Mouse (Mus musculus) liver, postnatal 0 days (tissue): ENCODE data around the gene Chchd4.

Experiments used
- CTCF ChIP-seq: sonication (generic); IDR thresholded peaks from 2 replicates; pipeline ENCODE4 v1.5.1; 2016; ENCODE audit warnings: antibody characterized with exemption, low read depth
- EP300 ChIP-seq: IDR thresholded peaks from 2 replicates; pipeline ENCODE4 v1.6.1; 2016; ENCODE audit warnings: antibody characterized with exemption, low read depth, mild to moderate bottlenecking

GRCm38 (mm10) chr6:91474441-91475190, 1.3 kb upstream of the Chchd4 start:
- TF ChIP-seq CTCF: no peak
- TF ChIP-seq EP300: no peak
